Mouse (Mus musculus): ENCODE measurements around the gene Oaz1. TPM values are rescaled to one million over a fixed set of nuclear protein-coding genes. Genes with fewer than 3 reads are reported as not detected.

Gene Oaz1
- 163 TPM for polyA plus RNA-seq (2014; fragmentation: Illumina TruSeq; extraction: RNeasy Lipid Tissue Mini Kit (QIAGEN cat#74804); ENCODE audit: low read depth, low replicate concordance)

GRCm38 (mm10) chr10:80826151-80827062, at the start of gene Oaz1:
Gene Oaz1, plus strand, starts transcription at chr10:80826656.

DNA sequence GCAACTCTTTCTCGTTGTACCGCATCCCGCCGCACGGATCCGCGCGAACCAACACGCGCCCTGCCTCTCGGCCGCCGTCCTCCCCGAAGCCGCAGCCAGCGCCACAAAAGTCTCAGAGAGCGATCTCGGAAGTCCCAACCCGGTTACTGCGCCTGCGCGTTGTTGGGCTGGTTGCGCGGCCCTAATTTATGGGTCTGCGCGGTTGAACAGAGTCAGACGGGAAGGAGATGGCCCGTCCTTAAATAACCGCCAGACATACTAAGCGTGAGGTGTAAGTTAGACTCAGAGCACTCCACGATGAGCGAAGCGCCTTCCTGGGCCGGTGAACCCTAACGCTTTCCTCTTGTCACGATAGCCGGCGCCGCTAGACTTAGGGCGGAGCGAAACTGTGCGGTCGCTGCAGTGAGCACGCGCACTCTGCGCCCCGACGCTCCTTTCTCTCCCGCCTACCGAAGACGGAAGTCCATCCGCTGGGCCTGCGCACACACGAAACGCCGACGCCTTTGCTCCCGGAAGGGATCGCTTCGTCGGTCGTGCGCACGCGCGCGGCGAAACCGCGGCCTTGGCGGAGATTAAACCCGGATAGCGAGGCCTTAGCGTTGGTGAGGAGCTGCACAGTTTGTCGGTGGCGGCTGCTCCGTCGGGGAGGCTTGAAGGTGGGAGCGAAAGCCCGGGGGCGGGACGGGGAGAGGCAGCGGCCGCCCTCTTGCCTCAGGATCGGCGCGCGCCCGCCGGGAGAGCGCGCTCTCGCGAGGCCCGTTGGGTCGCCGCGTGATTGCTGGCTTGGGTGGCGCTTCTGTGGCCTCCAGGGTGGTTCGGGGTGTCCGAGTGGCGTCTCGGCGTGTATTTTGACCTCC, 28.1 kb upstream of the Oaz1 start, which contains the start of the genes Sf3a2 and Plekhj1:
Gene Sf3a2, plus strand, starts transcription at position 49 of the 857 bp plus-strand sequence.
Gene Plekhj1, minus strand, starts transcription at position 477 of the 857 bp plus-strand sequence.

DNA sequence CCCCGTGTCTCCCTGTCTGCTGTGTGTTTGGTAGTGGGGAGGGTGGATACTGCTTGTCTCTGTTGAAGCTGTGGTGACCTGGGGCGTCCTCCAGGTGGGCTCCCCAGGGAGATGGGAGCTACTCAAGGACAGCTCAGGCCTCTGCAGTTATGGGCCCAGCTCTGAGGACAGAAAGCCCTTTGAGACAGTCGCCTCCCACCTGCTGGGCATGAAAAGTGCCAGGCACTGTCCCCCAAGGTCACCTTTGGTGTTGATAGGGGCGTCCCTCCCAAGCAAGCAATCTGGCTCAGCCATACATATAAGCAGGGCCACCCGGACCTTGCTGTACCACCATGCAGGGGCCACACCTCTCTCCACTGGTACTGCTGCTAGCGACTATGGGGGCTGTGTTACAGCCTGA, 21.5 kb upstream of the Oaz1 start, which contains the start of gene Amh:
Gene Amh, plus strand, starts transcription at position 328 of the 400 bp plus-strand sequence.

GRCm38 (mm10) chr10:80813366-80813765, 13.1 kb upstream of the Oaz1 start, which contains the start of gene Jsrp1:
Gene Jsrp1, minus strand, starts transcription at chr10:80813498.

GRCm38 (mm10) chr10:80843931-80844547, 17.6 kb downstream of the Oaz1 start, which contains the start of gene Lingo3:
Gene Lingo3, minus strand, starts transcription at chr10:80844039.

DNA sequence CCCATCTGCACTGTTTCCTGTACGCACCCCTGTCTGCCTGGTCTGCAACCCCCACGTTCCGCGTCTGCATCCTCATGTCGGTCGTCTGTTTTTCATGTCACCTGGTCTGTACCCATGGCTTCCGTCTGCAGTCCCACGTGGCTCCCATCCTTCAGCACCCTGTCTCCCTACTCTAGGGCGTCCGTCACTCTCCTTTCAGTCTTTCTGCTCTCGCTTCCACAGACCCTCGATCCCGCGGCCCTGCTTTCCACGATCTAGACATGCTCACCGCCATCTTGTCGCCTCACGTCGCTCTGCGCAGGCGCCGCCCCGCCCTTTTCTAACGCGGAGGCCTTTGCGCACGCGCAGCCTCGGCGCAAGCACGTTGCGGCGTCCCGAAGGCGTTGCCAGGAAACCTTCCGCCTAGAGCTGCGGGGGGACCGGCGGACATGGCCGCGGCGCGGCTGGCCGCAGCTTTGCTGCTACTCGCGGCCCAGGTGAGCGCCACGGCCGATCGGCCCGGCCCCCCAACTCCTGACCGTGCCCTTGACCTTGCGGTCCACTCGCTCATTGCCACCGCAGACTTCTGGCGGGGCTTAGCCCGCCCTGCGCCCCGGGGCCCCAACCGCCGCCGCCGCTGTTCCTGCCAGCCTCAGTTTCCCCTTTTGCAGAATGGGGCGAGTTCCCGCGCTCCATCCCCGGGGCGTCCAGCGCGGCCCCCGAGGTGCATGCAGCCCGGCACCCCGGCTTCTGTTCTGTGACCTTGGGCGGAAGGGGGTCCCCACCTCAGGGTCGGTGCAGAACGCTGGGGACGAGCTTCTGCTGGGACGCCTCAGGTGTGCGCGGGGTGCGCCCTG, 28.7 kb downstream of the Oaz1 start, which contains the start of the genes Lsm7 and Sppl2b:
Gene Lsm7, minus strand, starts transcription at position 297 of the 836 bp plus-strand sequence.
Gene Sppl2b, plus strand, starts transcription at position 363 of the 836 bp plus-strand sequence.

DNA sequence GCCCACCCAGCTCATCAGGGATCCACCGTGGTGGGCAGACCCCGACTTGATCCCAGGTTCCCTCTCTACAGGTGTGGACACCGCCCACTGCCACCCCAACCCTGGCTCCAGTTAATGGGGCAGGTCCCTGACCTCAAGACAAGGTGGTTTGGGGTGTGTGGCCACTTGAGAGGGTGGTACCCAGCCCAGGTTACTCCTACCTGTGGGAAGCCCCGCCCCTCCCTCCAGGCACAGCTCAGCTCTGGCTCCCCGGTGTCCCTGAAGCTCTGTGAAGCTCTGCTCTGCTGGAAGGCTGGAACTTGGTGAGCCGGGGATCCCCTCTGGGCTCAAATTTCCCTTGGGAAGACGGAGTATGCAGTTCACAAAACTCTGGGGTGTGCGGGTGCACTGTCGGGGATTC, 45.1 kb downstream of the Oaz1 start, which contains the start of gene Tmprss9:
Gene Tmprss9, plus strand, starts transcription at position 268 of the 400 bp plus-strand sequence.

Other genes starting within 250 kb of the Oaz1 start
- 1.2 TPM for gene Klf16, start 249.3 kb upstream of the Oaz1 start, polyA plus RNA-seq (2014; fragmentation: Illumina TruSeq; extraction: RNeasy Lipid Tissue Mini Kit (QIAGEN cat#74804); ENCODE audit: low read depth, low replicate concordance)
- not detected for gene Abhd17a, start 236.3 kb upstream of the Oaz1 start, polyA plus RNA-seq (2014; fragmentation: Illumina TruSeq; extraction: RNeasy Lipid Tissue Mini Kit (QIAGEN cat#74804); ENCODE audit: low read depth, low replicate concordance)
- gene Scamp4, start 223.8 kb upstream of the Oaz1 start, polyA plus RNA-seq (2014; fragmentation: Illumina TruSeq; extraction: RNeasy Lipid Tissue Mini Kit (QIAGEN cat#74804); ENCODE audit: low read depth, low replicate concordance) = 1.0 TPM
- not detected for gene Adat3, start 223.8 kb upstream of the Oaz1 start, polyA plus RNA-seq (2014; fragmentation: Illumina TruSeq; extraction: RNeasy Lipid Tissue Mini Kit (QIAGEN cat#74804); ENCODE audit: low read depth, low replicate concordance)
- not detected for gene Gm49322, start 220.6 kb upstream of the Oaz1 start, polyA plus RNA-seq (2014; fragmentation: Illumina TruSeq; extraction: RNeasy Lipid Tissue Mini Kit (QIAGEN cat#74804); ENCODE audit: low read depth, low replicate concordance)
- gene Csnk1g2, start 203.8 kb upstream of the Oaz1 start, polyA plus RNA-seq (2014; fragmentation: Illumina TruSeq; extraction: RNeasy Lipid Tissue Mini Kit (QIAGEN cat#74804); ENCODE audit: low read depth, low replicate concordance) = 2.0 TPM
- gene Btbd2, start 169.6 kb upstream of the Oaz1 start, polyA plus RNA-seq (2014; fragmentation: Illumina TruSeq; extraction: RNeasy Lipid Tissue Mini Kit (QIAGEN cat#74804); ENCODE audit: low read depth, low replicate concordance) = 0.58 TPM
- gene Mknk2, start 148.5 kb upstream of the Oaz1 start, polyA plus RNA-seq (2014; fragmentation: Illumina TruSeq; extraction: RNeasy Lipid Tissue Mini Kit (QIAGEN cat#74804); ENCODE audit: low read depth, low replicate concordance) = 3.6 TPM
- 3.9 TPM for gene Mob3a, start 124.7 kb upstream of the Oaz1 start, polyA plus RNA-seq (2014; fragmentation: Illumina TruSeq; extraction: RNeasy Lipid Tissue Mini Kit (QIAGEN cat#74804); ENCODE audit: low read depth, low replicate concordance)
- gene Izumo4, start 124.5 kb upstream of the Oaz1 start, polyA plus RNA-seq (2014; fragmentation: Illumina TruSeq; extraction: RNeasy Lipid Tissue Mini Kit (QIAGEN cat#74804); ENCODE audit: low read depth, low replicate concordance) = not detected
- gene Ap3d1, start 84.4 kb upstream of the Oaz1 start, polyA plus RNA-seq (2014; fragmentation: Illumina TruSeq; extraction: RNeasy Lipid Tissue Mini Kit (QIAGEN cat#74804); ENCODE audit: low read depth, low replicate concordance) = 9.3 TPM
- 3.6 TPM for gene Dot1l, start 71.5 kb upstream of the Oaz1 start, polyA plus RNA-seq (2014; fragmentation: Illumina TruSeq; extraction: RNeasy Lipid Tissue Mini Kit (QIAGEN cat#74804); ENCODE audit: low read depth, low replicate concordance)
- 2.6 TPM for gene Sf3a2, start 28.5 kb upstream of the Oaz1 start, polyA plus RNA-seq (2014; fragmentation: Illumina TruSeq; extraction: RNeasy Lipid Tissue Mini Kit (QIAGEN cat#74804); ENCODE audit: low read depth, low replicate concordance)
- 2.5 TPM for gene Plekhj1, start 28.0 kb upstream of the Oaz1 start, polyA plus RNA-seq (2014; fragmentation: Illumina TruSeq; extraction: RNeasy Lipid Tissue Mini Kit (QIAGEN cat#74804); ENCODE audit: low read depth, low replicate concordance)
- not detected for gene Amh, start 21.4 kb upstream of the Oaz1 start, polyA plus RNA-seq (2014; fragmentation: Illumina TruSeq; extraction: RNeasy Lipid Tissue Mini Kit (QIAGEN cat#74804); ENCODE audit: low read depth, low replicate concordance)
- gene Jsrp1, start 13.2 kb upstream of the Oaz1 start, polyA plus RNA-seq (2014; fragmentation: Illumina TruSeq; extraction: RNeasy Lipid Tissue Mini Kit (QIAGEN cat#74804); ENCODE audit: low read depth, low replicate concordance) = not detected
- gene Lingo3, start 17.4 kb downstream of the Oaz1 start, polyA plus RNA-seq (2014; fragmentation: Illumina TruSeq; extraction: RNeasy Lipid Tissue Mini Kit (QIAGEN cat#74804); ENCODE audit: low read depth, low replicate concordance) = 0.76 TPM
- 3.7 TPM for gene Lsm7, start 28.6 kb downstream of the Oaz1 start, polyA plus RNA-seq (2014; fragmentation: Illumina TruSeq; extraction: RNeasy Lipid Tissue Mini Kit (QIAGEN cat#74804); ENCODE audit: low read depth, low replicate concordance)
- gene Sppl2b, start 28.6 kb downstream of the Oaz1 start, polyA plus RNA-seq (2014; fragmentation: Illumina TruSeq; extraction: RNeasy Lipid Tissue Mini Kit (QIAGEN cat#74804); ENCODE audit: low read depth, low replicate concordance) = not detected
- gene Tmprss9, start 45.2 kb downstream of the Oaz1 start, polyA plus RNA-seq (2014; fragmentation: Illumina TruSeq; extraction: RNeasy Lipid Tissue Mini Kit (QIAGEN cat#74804); ENCODE audit: low read depth, low replicate concordance) = not detected
- not detected for gene Timm13, start 74.3 kb downstream of the Oaz1 start, polyA plus RNA-seq (2014; fragmentation: Illumina TruSeq; extraction: RNeasy Lipid Tissue Mini Kit (QIAGEN cat#74804); ENCODE audit: low read depth, low replicate concordance)
- 0.23 TPM for gene Lmnb2, start 91.6 kb downstream of the Oaz1 start, polyA plus RNA-seq (2014; fragmentation: Illumina TruSeq; extraction: RNeasy Lipid Tissue Mini Kit (QIAGEN cat#74804); ENCODE audit: low read depth, low replicate concordance)
- gene Gadd45b, start 103.4 kb downstream of the Oaz1 start, polyA plus RNA-seq (2014; fragmentation: Illumina TruSeq; extraction: RNeasy Lipid Tissue Mini Kit (QIAGEN cat#74804); ENCODE audit: low read depth, low replicate concordance) = 28.2 TPM
- 10.1 TPM for gene Gng7, start 188.3 kb downstream of the Oaz1 start, polyA plus RNA-seq (2014; fragmentation: Illumina TruSeq; extraction: RNeasy Lipid Tissue Mini Kit (QIAGEN cat#74804); ENCODE audit: low read depth, low replicate concordance)
- gene Diras1, start 199.0 kb downstream of the Oaz1 start, polyA plus RNA-seq (2014; fragmentation: Illumina TruSeq; extraction: RNeasy Lipid Tissue Mini Kit (QIAGEN cat#74804); ENCODE audit: low read depth, low replicate concordance) = 0.93 TPM
- 1.7 TPM for gene Slc39a3, start 210.8 kb downstream of the Oaz1 start, polyA plus RNA-seq (2014; fragmentation: Illumina TruSeq; extraction: RNeasy Lipid Tissue Mini Kit (QIAGEN cat#74804); ENCODE audit: low read depth, low replicate concordance)
- gene Sgta, start 233.5 kb downstream of the Oaz1 start, polyA plus RNA-seq (2014; fragmentation: Illumina TruSeq; extraction: RNeasy Lipid Tissue Mini Kit (QIAGEN cat#74804); ENCODE audit: low read depth, low replicate concordance) = 2.3 TPM
- gene Thop1, start 243.4 kb downstream of the Oaz1 start, polyA plus RNA-seq (2014; fragmentation: Illumina TruSeq; extraction: RNeasy Lipid Tissue Mini Kit (QIAGEN cat#74804); ENCODE audit: low read depth, low replicate concordance) = not detected